9 mouse cellular contexts compared by ENCODE assay signal in genomic region chr19:7279114-7279513, GRCm38 (mm10). TPM values are rescaled to one million over a fixed set of nuclear protein-coding genes. Genes with fewer than 3 reads are reported as not detected.
DNase-seq lines count a peak whose midpoint lies in the region; ATAC-seq and TF ChIP-seq lines count a peak whose summit lies in the region.
"Had no signal": no experiment of that assay in that cellular context is flagged by ENCODE, and none has a peak within 500 bp of the region (broad histone marks: within the 10 kb centered on the region; RNA-seq: fewer than 3 reads in every experiment).

No protein-coding gene starts in this region.

- intact Hi-C loops in left cerebral cortex, postnatal 14 days (cut with DNase I): loop anchor here (2.0 kb wide), 1 partner anchor 62 kb away; the partner anchor contains the start of gene Mark2

- H3K36me3 ChIP-seq in kidney, adult 2 months (ENCODE audit: control insufficient read depth, insufficient read depth, low read length): peaks cover 2% of the 10 kb centered on the region; the same call in 1 of the 2 replicates
- H3K36me3 ChIP-seq in stomach, embryonic 15.5 days: peaks cover 68% of the 10 kb centered on the region

- WGBS in kidney, adult 2 months: 33% methylated on average over 6 of the region's 6 CpGs
- 39% methylated on average over 6 of the region's 6 CpGs for WGBS in stomach, embryonic 15.5 days

- TF ChIP-seq CTCF in kidney, adult 2 months (conservative IDR thresholded peaks at IDR 0.05; ENCODE audit: insufficient read depth, insufficient read length, low read depth, low read length): peak; percentile 56

- peak; percentile 54 to 72 for DNase-seq in left cerebral cortex, postnatal 14 days (ENCODE audit: low spot score in 2 of 2)
- no peak for DNase-seq in left cerebral cortex, adult 18-20 months (ENCODE audit: low spot score in 2 of 2)
- peak; percentile 59 for DNase-seq in heart, adult 8-10 months (ENCODE audit: low spot score)
- DNase-seq in kidney, adult 2 months: peak; percentile 55
- peak; percentile 67 for DNase-seq in lung, postnatal 14 days
- DNase-seq in layer of hippocampus, adult 18-20 months (ENCODE audit: low spot score in 2 of 2): no peak

- no peaks in the 10 kb centered on the region for H3K27me3 ChIP-seq in kidney, adult 2 months (replicated peaks; ENCODE audit: control insufficient read depth, insufficient read depth, low read length)
- no peaks in the 10 kb centered on the region for H3K27me3 ChIP-seq in stomach, embryonic 15.5 days (replicated peaks)
- H3K27me3 ChIP-seq: megakaryocyte, embryonic 14.5 days had no signal

- H3K4me1 ChIP-seq in kidney, adult 2 months (ENCODE audit: control insufficient read depth, insufficient read depth, low read length): no peaks in the 10 kb centered on the region
- H3K4me1 ChIP-seq in stomach, embryonic 15.5 days: peaks cover 23% of the 10 kb centered on the region

- TF ChIP-seq POLR2A in kidney, adult 2 months (IDR thresholded peaks at IDR 0.05; ENCODE audit: low read depth, low read length): no peak

- ATAC-seq in common myeloid progenitor, adult 5-6 weeks (replicated peaks; ENCODE audit: low read depth, poor library complexity, severe bottlenecking): peak; percentile 45
- 0 out of 2 replicates have a peak, but pooled peaks have one; percentile 17 for ATAC-seq in stomach, embryonic 15.5 days (ENCODE audit: insufficient read depth, low FRiP score, low read depth)

- H3K4me2 ChIP-seq in stomach, embryonic 15.5 days: no peak overlapping the region

- H3K9ac ChIP-seq in stomach, embryonic 15.5 days: no peak overlapping the region

- H3K27ac ChIP-seq in kidney, adult 2 months (ENCODE audit: insufficient read depth, low read depth, low read length): no peak overlapping the region
- H3K27ac ChIP-seq in stomach, embryonic 15.5 days: no peak overlapping the region

- no peak overlapping the region for H3K4me3 ChIP-seq in kidney, adult 2 months (ENCODE audit: insufficient read depth, low read depth, low read length)
- H3K4me3 ChIP-seq in stomach, embryonic 15.5 days (replicated peaks): no peak overlapping the region
- H3K4me3 ChIP-seq: megakaryocyte, embryonic 14.5 days had no signal

- no peaks in the 10 kb centered on the region for H3K9me3 ChIP-seq in stomach, embryonic 15.5 days
- H3K9me3 ChIP-seq: megakaryocyte, embryonic 14.5 days had no signal

RNA-seq across cellular contexts. Expression of gene Rcor2, which starts 12.0 kb away (rescaled TPM):
- total RNA-seq in left cerebral cortex, postnatal 14 days (2021): 10 to 100 TPM; 15.7 to 16.3 TPM
- 10 to 100 TPM; 17.6 to 17.7 TPM for total RNA-seq in left cerebral cortex, adult 18-20 months (2021)
- total RNA-seq in common myeloid progenitor, adult 5-6 weeks (2017): 5.9 and 9.0 TPM in 2 replicates
- 10 to 100 TPM in 1 of 4 experiments, 1 to 10 TPM in 3; 5.5 to 12.7 (median 7.3) TPM for total RNA-seq in heart, adult 8-10 months (2022)
- polyA plus RNA-seq in kidney, adult 2 months (2012; rRNA removed): 1.5 and 1.8 TPM in 2 replicates
- polyA plus RNA-seq in stomach, embryonic 15.5 days (2015; fragmentation: Nextera tagmentation; extraction: Ambion mirVana): 13.4 and 15.0 TPM in 2 replicates
- 10 to 100 TPM; 12.7 to 13.9 TPM for total RNA-seq in layer of hippocampus, adult 18-20 months (2021)

RNA-seq across cellular contexts. Expression of gene Naa40, which starts 38.1 kb away (rescaled TPM):
- total RNA-seq in left cerebral cortex, postnatal 14 days (2021): 10 to 100 TPM; 34.4 to 35.7 TPM
- 10 to 100 TPM; 27.7 to 29.8 TPM for total RNA-seq in left cerebral cortex, adult 18-20 months (2021)
- total RNA-seq in common myeloid progenitor, adult 5-6 weeks (2017): 31.5 and 39.4 TPM in 2 replicates
- 10 to 100 TPM; 11.7 to 21.1 (median 17.1) TPM for total RNA-seq in heart, adult 8-10 months (2022)
- 23.7 and 26.2 TPM in 2 replicates for polyA plus RNA-seq in kidney, adult 2 months (2012; rRNA removed)
- polyA plus RNA-seq in stomach, embryonic 15.5 days (2015; fragmentation: Nextera tagmentation; extraction: Ambion mirVana): 47.0 and 51.6 TPM in 2 replicates
- total RNA-seq in layer of hippocampus, adult 18-20 months (2021): 10 to 100 TPM; 28.5 to 29.8 TPM

Comparison
In these comparisons a context has a peak if more than half of its experiments do, and no peak if none do; other contexts are left out.
1. DNase-seq: peak in left cerebral cortex, postnatal 14 days (2 of 2), heart, adult 8-10 months (single experiment), kidney, adult 2 months (single experiment) and lung, postnatal 14 days (single experiment); none in left cerebral cortex, adult 18-20 months (0 of 2) and layer of hippocampus, adult 18-20 months (0 of 2).